Mouse (Mus musculus): Measurements from ENCODE around the gene Taf1b.
"Not testable (repeated sequence)": the region's sequence is repeated elsewhere in the genome, so short reads cannot be mapped to it uniquely, and the experiment has no call there.

The Taf1b gene

DNA sequence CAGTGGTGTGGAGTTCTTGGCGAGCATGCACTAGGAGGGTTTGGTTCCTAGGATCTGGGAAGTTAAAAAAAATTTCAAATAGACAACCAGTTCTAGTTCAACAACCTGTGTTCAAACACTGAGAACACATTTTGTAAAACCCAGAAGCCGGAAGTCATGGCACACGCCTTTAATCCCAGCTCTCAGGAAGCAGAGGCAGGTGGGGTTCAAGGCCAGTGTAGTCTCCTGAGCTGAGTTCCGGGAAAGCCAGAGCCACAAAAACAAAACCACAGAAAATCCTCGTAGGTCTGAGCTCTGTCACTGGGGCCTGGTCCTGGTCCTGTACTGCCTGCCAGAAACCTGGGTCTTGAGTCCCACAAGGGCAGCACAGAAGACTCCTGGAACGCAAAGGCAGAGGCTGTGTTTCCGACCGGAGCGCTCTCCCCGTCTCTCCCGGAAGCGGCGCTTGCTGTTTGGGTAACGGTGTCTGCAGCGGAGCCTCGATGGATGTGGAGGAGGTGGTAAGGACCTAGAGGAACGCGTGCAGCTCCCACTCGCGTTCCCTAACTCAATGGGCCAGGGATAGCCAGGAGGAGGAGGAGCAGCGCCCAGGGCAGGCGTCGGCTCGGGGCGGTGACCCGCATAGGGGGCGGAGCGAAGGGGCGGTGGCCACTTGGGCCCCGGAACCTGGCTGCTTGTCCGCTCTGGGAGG, at the start of gene Taf1b:
Gene Taf1b, plus strand, starts transcription at position 210 of the 691 bp plus-strand sequence.
- DNase-seq = peak; percentile 77

- DNase-seq = no peak
Measured at GRCm38 (mm10) chr12:24460406-24460805, 37.8 kb upstream of the Taf1b start.

DNA sequence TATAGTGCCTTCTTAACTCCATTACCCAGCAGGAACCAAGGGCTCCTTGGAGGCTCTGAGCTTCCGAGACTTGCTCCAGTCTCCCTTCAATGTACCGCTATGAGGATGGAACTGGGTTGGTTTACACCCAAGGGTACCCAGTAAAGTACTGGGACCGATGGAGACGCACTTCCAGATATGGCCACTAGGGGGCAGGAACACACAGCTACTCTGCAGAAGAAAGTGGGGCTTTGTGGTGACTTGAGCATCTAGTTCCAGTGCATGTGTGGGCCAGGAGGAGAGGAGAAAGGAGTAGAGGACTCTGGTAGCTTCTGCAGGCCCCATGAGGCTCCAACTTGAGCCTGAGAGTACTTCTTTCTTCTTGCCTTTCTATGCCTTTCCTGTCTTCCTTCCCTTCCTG, 36.0 kb upstream of the Taf1b start:
- DNase-seq = peak; percentile 28

GRCm38 (mm10) chr12:24463490-24463889, 34.7 kb upstream of the Taf1b start:
- peak; percentile 4 for DNase-seq

DNA sequence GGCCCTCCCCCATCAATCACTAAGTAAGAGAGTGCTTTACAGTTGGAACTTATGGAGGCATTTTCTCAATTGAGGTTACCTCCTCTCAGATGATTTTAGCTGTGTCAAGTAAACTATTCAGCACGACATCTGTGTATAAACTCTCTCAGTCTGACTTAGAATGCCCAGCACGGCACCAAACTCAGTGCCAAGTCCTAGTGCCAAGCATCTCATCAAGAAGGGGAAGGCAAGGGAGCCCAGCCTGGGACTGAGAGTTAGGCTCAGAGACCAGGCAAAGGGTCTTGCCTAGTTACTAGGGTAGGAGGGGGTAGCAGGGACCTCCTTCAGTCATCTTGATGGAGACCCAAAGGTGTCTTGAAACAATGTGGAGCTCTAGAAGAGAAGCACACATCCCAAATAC, 29.2 kb upstream of the Taf1b start:
- no peak for DNase-seq

- peak; percentile 11 for DNase-seq
Measured at GRCm38 (mm10) chr12:24470943-24471342, 27.2 kb upstream of the Taf1b start.

GRCm38 (mm10) chr12:24473221-24473620, 24.9 kb upstream of the Taf1b start:
- no peak for DNase-seq

DNA sequence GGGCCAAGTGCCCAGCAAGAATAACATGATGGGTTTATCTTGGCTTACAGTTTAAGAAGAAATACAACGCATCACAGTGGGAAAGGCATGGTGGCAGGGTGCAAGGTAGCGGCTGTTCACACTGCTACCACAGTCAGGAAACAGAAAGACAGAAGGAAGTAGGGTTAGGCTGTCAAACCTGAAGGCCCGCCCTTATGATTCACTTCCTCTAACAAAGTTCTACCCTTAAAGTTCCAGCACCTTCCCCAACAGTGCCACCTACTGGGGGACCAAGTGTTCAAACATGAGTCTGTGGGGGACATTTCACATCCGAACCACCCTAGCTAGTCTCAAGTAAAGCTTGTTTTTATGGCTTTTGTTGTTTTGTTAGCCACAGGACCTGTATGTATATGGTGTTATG, 13.2 kb upstream of the Taf1b start:
- no peak for DNase-seq

DNA sequence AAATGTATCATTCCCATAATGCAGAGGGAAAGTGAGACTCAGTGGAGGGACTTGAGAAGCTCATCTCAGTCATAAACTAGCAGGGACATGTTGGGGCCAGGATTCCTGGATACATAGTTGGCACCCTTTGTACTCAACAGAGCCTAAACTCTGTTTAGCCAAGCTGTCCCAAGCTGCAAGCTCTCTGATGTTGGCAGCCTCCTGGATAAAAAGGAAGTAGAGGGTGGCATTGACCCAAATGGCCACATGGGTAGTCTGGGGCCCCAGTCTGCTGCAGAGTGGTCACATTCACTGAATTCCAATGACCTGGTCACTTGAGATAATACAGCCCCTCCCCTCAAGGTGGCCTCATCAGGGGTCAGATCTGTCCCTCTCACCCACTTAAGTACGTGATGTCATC, 11.3 kb upstream of the Taf1b start:
- DNase-seq = no peak

DNA sequence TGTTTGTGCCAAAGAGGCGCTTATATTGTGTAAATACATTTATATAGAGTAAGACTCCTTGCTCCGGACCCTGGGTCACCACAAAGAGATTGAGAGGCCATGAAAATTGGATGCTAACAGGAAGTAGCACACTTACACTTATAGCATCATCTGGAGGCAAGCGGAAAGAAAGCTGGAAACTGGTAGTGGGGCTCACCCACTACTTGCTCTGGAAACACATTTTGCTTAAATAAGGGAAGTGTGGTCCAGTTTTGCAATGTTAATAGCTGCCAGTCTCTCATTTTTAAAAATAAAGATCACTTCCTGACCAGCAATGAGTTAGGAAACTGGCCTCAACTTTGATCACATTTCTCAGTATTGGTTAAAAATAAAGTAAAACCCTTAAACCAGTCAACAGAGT, 5.7 kb upstream of the Taf1b start:
- not testable (repeated sequence) for DNase-seq

GRCm38 (mm10) chr12:24493011-24493410, 5.1 kb upstream of the Taf1b start:
- no peak for DNase-seq

DNA sequence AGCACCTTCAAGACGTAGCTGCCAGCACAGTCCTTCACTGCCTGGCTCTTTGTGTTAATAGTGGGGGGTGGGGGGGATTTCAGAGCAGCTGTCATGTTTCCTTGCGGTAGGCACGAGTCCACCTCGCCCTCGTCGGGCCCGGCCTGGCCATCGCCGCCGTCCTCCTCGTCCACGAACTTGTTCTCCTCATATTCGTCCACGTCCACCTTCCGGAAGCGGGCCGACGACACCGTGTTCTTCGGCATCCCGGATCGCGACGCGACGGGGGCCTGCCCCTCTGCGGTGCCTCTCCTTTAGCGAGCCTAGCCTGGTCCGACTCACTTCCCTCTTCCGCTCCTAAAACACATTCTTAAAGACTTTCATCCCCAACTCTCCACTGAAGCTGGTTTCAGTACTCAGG, 4.7 kb upstream of the Taf1b start:
- no peak for DNase-seq

- DNase-seq = not testable (repeated sequence)
Measured at GRCm38 (mm10) chr12:24494791-24495190, 3.4 kb upstream of the Taf1b start.

GRCm38 (mm10) chr12:24498841-24499485, 804 bp downstream of the Taf1b start:
- DNase-seq = not testable (repeated sequence)

GRCm38 (mm10) chr12:24517118-24517517, 19.0 kb downstream of the Taf1b start:
- DNase-seq = no peak

- no peak for DNase-seq
Measured at GRCm38 (mm10) chr12:24521076-24521475, 22.9 kb downstream of the Taf1b start.

GRCm38 (mm10) chr12:24525065-24525464, 26.9 kb downstream of the Taf1b start:
- DNase-seq = peak; percentile 7

- DNase-seq = no peak
Measured at GRCm38 (mm10) chr12:24536390-24536789, 38.2 kb downstream of the Taf1b start.

- no peak for DNase-seq
Measured at GRCm38 (mm10) chr12:24537201-24537600, 39.0 kb downstream of the Taf1b start.

GRCm38 (mm10) chr12:24537965-24538364, 39.8 kb downstream of the Taf1b start:
- DNase-seq = peak; percentile 8

DNA sequence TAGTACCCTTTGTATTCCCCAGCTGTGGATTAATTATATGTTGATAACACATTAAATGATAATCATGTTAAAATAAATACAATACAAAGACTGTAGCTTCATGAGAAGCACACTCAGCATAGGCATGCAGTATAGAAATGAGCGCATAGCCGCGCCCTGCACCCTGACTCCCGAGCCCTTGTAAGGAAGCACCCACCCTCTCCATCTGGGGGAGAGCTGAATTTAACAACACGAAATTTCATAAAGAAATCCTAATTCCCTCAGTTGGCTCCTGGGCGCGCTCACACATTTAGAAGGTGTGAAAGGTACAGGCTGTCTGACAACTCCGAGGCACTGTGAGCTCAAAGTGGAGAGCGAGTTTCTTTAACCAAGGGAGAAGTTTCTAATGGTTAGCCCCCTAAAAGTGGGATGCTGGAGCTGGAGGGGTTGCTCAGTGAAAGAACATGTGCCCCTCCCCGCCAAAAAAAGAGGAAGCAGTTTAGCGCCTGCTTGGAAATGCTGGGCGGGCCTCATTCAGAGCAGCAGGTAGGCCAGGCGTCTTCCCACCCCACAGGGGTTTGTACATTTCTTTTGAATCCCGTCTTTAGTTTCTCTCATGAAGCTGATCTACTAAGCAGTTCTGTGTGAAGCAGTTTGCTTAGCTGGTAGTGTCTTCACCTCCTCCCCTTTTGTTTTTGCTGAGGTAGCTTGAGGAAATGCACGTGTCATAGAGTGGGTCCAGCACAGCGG, 43.4 kb downstream of the Taf1b start:
- no peak for DNase-seq

DNA sequence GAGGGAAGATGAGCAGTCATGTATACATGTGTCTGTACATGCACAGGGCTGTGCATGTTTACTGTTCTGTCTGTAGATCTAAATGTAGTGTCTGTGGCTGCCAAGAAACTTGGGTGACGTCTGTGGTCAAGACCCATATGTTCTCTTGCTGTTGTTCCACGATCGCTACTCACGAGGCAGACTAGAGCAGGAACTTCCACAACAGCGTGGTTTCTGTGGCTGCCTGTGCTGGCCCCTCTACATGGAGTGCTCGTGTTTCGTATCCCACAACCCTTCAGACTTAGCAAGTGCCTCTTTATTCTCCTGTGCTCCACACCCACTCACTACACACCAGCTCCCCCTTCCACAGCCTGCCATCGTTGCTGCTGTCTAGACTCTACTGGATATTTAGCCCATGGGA, 49.5 kb downstream of the Taf1b start:
- no peak for DNase-seq

DNA sequence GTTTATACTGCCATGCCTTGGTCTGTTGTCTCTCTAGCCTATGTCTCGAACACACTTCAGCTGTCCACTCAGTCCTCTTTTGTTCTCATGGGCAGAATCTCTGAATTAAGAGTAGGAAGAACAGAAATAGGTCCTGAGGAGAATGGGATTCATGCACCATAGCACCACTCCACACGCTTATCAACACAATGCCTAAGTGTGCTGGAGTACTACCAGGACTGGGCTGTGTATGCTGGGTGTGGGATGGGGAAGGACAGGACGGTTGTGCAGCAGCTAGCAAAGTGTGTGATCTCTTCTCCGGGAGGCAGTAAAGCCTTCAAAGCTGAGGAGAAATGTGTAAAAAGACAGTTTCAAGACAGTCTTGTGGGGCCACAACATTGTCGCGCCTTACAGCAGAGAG, 50.7 kb downstream of the Taf1b start:
- DNase-seq = no peak

GRCm38 (mm10) chr12:24552531-24552930, 54.4 kb downstream of the Taf1b start:
- no peak for DNase-seq

Data from cerebellum, adult 8-10 months (tissue).